Mouse (Mus musculus): Measurements from ENCODE around the gene Zfp706. TPM values are rescaled to one million over a fixed set of nuclear protein-coding genes. Genes with fewer than 3 reads are reported as not detected.

Zfp706 gene
- total RNA-seq, 2 experiments from 2014 or later: 134 to 157 TPM

DNA sequence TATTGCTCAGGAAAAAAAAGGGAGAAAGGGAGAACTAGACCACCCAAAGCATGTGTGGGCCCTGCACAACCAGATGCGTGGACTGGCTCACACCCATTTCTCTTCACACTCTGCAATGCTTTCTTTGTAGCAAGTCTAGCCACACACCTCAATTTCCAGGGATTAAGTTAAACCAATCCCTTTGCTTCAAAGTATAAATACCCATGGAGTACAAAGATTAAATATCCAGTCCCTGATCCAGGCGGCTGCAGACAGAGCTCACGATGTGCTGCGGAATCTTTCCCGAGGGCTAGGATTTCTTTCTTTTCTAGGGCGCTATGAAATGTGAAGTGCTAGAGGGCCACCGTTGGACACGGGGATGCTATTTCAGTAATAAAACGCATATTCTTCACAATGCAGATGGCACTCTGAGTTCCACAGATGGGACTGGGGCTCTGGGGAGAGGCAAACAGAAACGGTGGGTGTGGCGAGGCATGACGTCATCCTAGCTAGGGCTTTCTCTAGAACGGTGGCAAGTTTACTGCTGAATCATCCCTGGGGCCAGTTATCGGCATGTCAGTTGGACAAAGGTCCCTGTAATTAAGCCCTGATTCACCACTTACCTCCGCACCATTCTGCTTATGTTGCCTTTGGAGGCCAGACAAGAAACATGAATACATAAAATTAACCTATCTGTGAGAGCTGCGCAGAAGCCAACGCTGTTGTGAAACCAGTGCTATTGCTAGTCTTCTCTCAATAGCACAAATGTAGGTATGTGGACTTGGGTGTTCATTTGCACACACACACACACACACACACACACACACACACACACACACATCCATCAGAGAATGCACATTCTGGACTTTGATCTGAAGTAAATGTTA lies 47.3 kb downstream of the Zfp706 start:
- intact Hi-C loops (cut with DNase I; ENCODE audit: low total_unique reads): no loop called here

GRCm38 (mm10) chr15:36956221-36956620 lies 51.4 kb downstream of the Zfp706 start:
- intact Hi-C loops (cut with DNase I; ENCODE audit: low total_unique reads): no loop called here
- DNase-seq: no peak

More for the DNA sequence above, 47.3 kb downstream of the Zfp706 start:
- DNase-seq: peak; percentile 56

DNA sequence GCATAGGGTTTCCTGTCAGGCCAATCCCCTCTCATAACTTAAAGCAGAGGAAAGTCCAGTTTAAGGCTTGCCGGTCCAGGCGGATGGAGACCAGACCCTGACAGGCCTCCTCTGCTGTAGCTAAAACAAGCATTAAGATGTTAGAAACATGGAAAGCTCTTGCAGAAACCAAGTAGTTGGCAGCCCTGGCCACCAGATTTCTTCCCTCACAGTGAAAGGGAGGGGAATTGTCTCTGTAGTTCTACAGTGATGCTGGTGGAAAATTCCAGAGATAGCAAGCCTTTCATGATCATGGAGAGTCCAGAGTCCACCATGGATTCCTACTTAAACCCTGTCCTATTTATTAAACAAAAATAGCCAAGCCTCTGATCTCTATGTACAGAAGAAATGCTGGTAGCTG lies 57.3 kb downstream of the Zfp706 start:
- DNase-seq: no peak
- intact Hi-C loops (cut with DNase I; ENCODE audit: low total_unique reads): no loop called here

DNA sequence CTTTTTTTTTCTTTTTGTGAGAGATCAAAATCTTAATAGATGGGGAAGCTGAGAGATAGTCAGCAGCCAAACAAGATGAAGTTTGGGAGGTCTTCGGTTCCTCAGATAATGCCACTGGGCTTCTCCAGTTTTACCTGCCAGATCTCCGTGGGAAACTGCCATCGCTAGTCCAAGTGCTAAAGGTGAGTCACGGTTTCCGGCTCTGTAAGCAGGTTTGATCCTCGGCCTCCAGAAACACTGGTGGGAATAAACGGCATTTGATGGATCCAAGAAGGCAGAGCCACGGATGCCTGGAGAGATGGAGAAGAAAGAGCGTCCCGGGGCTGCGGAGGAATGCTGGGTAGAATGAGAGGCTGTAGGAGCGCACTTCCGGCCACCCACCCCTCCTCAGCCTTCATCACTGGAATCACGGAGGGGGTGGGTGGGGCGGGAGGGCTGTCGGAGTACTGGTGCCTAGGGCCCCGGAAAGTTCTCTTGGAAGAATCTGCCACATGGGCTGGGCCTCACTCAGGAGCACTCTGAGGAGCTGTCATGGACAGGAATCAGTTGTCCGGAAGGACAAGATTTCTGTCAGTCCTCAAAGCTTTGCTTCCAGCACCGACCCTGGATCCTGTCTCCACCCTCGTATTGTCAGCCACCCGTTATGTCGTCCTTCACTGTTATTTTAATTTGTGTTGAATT lies 58.6 kb downstream of the Zfp706 start:
- intact Hi-C loops (cut with DNase I; ENCODE audit: low total_unique reads): no loop called here
- no peak for DNase-seq
